Mouse (Mus musculus) cerebellum, adult 2 months (tissue): ENCODE results near the gene Arhgap1.

ENCODE experiments used
- CTCF ChIP-seq: fragments of 200-500 bp; IDR thresholded peaks from 2 replicates; pipeline ENCODE4 v1.5.1; 2011; ENCODE audit warnings: low read depth, mild to moderate bottlenecking, control low read depth, low read length, moderate library complexity, borderline replicate concordance; ENCODE audit not compliant: insufficient read depth
- POLR2A ChIP-seq: fragments of 200-500 bp; IDR thresholded peaks from 2 replicates; pipeline ENCODE4 v1.6.1; 2011; ENCODE audit warnings: low read length, control low read depth, borderline replicate concordance; ENCODE audit not compliant: insufficient read depth

GRCm38 (mm10) chr2:91718276-91718675 lies 68.6 kb downstream of the Arhgap1 start:
- TF ChIP-seq CTCF (no peak), POLR2A (no peak)
